Mouse (Mus musculus) megakaryocyte, adult 5-6 weeks (primary cell): ENCODE results near the gene Rabl6. TPM values are rescaled to one million over a fixed set of nuclear protein-coding genes. Genes with fewer than 3 reads are reported as not detected.
A peak's percentile ranks its signal among the peaks of the same experiment; 100 is the strongest.

Experiments used
- ATAC-seq: 2 replicates; pipeline ENCODE4 v1.8.0; 2016; ENCODE audit warnings: mild to moderate bottlenecking, inconsistent platforms; ENCODE audit not compliant: poor library complexity, severe bottlenecking
- total RNA-seq, 2 experiments: library from RNA; stranded (forward) in 1 of 2; stranded (reverse) in 1 of 2; fragments of 153-499, 151-499 nt in 1 of 2; fragments of 221-1000, 200-1000 nt in 1 of 2; gene quantifications; 2 replicates each; pipeline versions ENCODE4 v1.2.3 to v1.2.4; 2015 to 2017

The Rabl6 gene
- total RNA-seq (2015) (18.3 and 25.7 TPM in 2 replicates), total RNA-seq (2017) (34.0 and 43.0 TPM in 2 replicates)

- ATAC-seq: peak; percentile 96
Observed at GRCm38 (mm10) chr2:25607761-25608622, at the start of gene Rabl6. TSS of gene Rabl6 (minus strand) at chr2:25608521.

GRCm38 (mm10) chr2:25657652-25658051 is 49.3 kb upstream of the Rabl6 start, which contains the start of gene Lcn5:
TSS of gene Lcn5 (plus strand) at chr2:25657952.
- ATAC-seq: no peak

GRCm38 (mm10) chr2:25657246-25657645 is 48.9 kb upstream of the Rabl6 start:
- no peak for ATAC-seq

- no peak for ATAC-seq
Observed at GRCm38 (mm10) chr2:25656691-25657090, 48.4 kb upstream of the Rabl6 start.

GRCm38 (mm10) chr2:25654502-25654901 is 46.2 kb upstream of the Rabl6 start:
- no peak for ATAC-seq

- ATAC-seq: no peak
Observed at GRCm38 (mm10) chr2:25652902-25653301, 44.6 kb upstream of the Rabl6 start, which contains the start of gene Lcn8. TSS of gene Lcn8 (plus strand) at chr2:25653120.

GRCm38 (mm10) chr2:25639890-25640289 is 31.6 kb upstream of the Rabl6 start:
- no peak for ATAC-seq

GRCm38 (mm10) chr2:25634046-25634445 is 25.7 kb upstream of the Rabl6 start:
- no peak for ATAC-seq

GRCm38 (mm10) chr2:25633616-25634015 is 25.3 kb upstream of the Rabl6 start:
- no peak for ATAC-seq

GRCm38 (mm10) chr2:25628738-25629137 is 20.4 kb upstream of the Rabl6 start:
- no peak for ATAC-seq

GRCm38 (mm10) chr2:25627811-25628210 is 19.5 kb upstream of the Rabl6 start, which contains the start of gene Fcna:
TSS of gene Fcna (minus strand) at chr2:25628030.
- no peak for ATAC-seq

GRCm38 (mm10) chr2:25625986-25626385 is 17.7 kb upstream of the Rabl6 start:
- no peak for ATAC-seq

- ATAC-seq: peak; percentile 90
Observed at GRCm38 (mm10) chr2:25621229-25622200, 13.2 kb upstream of the Rabl6 start, which contains the start of gene Tmem141. TSS of gene Tmem141 (minus strand) at chr2:25622005.

- ATAC-seq: no peak; the same call in 1 of the 2 replicates
Observed at GRCm38 (mm10) chr2:25620852-25621228, 12.5 kb upstream of the Rabl6 start.

GRCm38 (mm10) chr2:25620386-25620785 is 12.1 kb upstream of the Rabl6 start:
- ATAC-seq: no peak

- no peak for ATAC-seq
Observed at GRCm38 (mm10) chr2:25617578-25617977, 9.3 kb upstream of the Rabl6 start, which contains the start of gene Ccdc183. TSS of gene Ccdc183 (minus strand) at chr2:25617678.

- no peak for ATAC-seq
Observed at GRCm38 (mm10) chr2:25616398-25616797, 8.1 kb upstream of the Rabl6 start.

- peak; percentile 43 for ATAC-seq
Observed at GRCm38 (mm10) chr2:25608671-25609070, 350 bp upstream of the Rabl6 start.

GRCm38 (mm10) chr2:25602526-25602925 is 5.8 kb downstream of the Rabl6 start:
- no peak for ATAC-seq

GRCm38 (mm10) chr2:25600037-25600436 is 8.3 kb downstream of the Rabl6 start:
- no peak for ATAC-seq

GRCm38 (mm10) chr2:25598749-25599148 is 9.6 kb downstream of the Rabl6 start:
- no peak for ATAC-seq
